Mouse (Mus musculus): ENCODE data around the gene Bub1b.

GRCm38 (mm10) chr2:118549507-118550473 is 48.2 kb upstream of the Bub1b start, which contains the start of gene Bmf:
- peak; percentile 17 for TF ChIP-seq CTCF (IDR thresholded peaks at IDR 0.05)
- peak; percentile 72 for TF ChIP-seq EP300 (IDR thresholded peaks at IDR 0.05)

Data from lung, postnatal 0 days (tissue).